Mouse (Mus musculus): ENCODE measurements around the gene H2-K1.
A peak's percentile ranks its signal among the peaks of the same experiment; 100 is the strongest.

The H2-K1 gene

DNA sequence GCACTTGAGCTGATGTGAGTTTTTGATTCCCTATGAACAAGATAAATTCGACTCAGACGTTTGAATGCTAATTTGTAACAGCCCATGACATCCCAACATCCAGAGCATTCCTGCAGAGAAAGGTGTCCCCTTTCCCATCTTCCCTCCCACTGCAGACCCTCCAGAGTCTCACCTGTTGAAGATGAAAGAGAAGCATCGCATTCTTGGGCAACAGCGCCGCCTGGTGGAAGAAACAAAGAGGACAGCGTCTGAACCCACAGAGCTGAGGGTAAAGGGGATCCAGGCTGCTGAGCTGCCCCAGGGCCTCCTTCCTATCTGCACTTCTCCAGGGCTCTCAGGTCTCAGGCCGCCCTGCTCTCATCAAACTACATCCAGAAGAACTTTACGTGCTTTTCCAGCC lies 18.0 kb downstream of the H2-K1 start:
- peak; percentile 75 for DNase-seq (ENCODE audit: low read depth, low spot score)

DNA sequence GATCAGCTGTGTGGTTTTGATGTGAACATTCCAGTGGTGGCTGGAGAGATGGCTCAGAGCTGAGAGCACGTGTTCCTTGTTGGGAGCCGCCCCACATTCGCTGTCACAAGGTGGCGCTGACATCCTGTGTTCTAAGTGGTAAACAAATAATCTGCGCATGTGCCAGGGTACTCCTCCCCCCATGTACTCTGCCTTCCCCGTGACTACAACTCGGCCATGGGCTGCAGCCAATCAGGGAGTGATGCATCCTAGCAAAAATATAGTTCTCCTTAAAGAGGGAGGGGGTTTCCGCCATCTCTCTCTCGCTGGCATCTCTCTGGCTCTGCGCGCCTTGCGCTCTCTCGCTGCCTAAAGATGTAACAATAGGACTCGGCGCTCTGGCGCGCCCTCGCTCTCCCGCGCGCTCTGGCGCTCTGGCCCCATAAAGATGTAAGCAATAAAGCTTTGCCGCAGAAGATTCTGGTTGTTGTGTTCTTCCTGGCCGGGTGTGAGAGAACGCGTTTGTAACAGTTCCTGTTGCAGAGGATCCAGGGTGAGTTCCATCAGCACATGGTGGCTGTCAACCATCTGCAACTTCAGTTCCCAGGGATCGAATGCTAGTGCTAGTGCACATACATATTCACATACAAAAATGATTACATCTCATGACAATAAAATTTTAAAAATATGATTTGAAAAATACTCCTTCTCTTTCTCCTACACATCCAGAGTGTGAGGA lies 18.8 kb downstream of the H2-K1 start:
- DNase-seq (ENCODE audit: low read depth, low spot score): peak; percentile 98

DNA sequence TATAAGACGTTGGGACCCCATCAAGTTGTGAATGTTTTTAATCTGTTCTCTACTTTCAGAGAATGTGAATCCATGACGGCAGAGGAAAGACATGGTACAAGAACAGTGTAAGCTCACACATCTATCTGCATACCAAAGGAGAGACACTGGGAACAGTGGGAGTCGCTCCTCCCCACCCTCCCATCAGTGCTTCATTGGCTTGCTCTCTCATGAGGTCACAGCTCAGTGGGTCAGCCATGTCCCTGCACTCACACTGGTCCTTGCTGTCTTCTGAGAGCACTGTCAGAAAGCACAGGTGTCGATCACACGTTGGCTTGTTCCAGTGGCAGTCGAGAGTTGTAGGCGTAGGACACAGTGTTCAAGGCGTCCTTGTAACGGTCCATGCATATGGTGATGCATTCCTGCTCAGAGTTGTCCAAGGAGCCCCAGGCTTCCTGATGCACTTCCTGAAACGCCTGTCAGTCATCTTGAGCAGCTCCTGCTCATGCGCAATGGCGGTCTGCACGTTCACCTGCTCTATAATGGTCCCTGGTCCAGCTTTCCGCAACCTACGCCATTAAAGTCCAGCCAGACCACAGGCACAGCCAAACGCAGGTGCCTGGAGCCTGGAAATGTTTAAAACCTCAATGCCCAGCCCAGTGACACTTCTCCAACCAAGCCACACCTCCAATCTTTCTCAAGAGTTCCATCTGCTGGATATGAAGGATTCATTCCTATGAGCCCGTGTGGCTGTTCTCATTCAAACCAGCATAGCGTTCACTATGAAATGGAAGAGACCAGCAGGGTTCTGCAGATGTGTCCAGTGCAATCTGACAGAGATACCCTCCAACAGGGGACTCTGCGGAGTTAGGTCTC lies 19.7 kb downstream of the H2-K1 start:
- no peak for DNase-seq (ENCODE audit: low read depth, low spot score)

DNA sequence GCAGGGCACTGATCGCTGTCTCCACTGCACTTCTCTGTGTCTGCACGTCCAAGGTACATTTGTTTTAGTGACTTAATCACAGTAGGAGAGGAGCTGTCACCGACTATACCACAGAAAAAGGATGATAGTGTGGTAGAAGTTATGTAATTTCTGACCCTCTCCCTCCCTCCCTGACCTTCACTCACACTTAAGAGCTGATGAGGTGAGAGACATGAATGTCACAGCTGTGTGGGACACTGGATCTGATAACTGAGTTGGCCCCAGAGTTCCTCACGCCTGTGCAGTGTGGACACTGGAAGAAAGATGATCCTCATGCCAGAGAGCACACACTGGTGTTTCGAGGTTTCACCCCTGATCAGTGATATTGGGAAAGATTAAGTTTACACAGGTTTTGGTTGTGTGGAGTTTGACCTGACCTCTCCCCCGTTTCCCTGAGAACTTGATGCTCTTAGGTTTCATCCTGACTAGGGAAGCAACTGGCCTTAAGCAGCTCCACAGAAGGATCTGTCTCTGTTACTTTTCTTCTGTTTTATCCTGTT lies 20.6 kb downstream of the H2-K1 start:
- no peak for DNase-seq (ENCODE audit: low read depth, low spot score)

DNA sequence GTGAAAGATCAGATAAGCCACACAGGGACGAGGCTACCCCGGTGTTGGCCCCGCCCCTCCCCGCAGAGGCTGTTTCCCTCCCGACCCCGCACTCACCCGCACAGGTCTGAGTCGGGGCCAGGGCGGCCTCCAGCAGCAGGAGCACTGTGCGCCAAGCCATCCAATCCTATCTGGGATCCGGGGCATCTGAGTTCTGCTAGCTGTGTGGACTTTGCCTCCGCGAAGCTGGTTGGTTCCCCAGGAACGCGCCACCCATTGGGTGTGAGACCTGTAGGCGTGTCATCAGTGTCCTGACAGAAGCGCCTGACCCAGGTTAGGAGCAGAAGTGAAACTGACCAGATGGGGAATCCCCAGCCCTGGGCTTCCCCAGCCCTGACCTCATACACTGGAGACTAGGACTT lies 21.5 kb downstream of the H2-K1 start:
- DNase-seq (ENCODE audit: low read depth, low spot score): peak; percentile 91

DNA sequence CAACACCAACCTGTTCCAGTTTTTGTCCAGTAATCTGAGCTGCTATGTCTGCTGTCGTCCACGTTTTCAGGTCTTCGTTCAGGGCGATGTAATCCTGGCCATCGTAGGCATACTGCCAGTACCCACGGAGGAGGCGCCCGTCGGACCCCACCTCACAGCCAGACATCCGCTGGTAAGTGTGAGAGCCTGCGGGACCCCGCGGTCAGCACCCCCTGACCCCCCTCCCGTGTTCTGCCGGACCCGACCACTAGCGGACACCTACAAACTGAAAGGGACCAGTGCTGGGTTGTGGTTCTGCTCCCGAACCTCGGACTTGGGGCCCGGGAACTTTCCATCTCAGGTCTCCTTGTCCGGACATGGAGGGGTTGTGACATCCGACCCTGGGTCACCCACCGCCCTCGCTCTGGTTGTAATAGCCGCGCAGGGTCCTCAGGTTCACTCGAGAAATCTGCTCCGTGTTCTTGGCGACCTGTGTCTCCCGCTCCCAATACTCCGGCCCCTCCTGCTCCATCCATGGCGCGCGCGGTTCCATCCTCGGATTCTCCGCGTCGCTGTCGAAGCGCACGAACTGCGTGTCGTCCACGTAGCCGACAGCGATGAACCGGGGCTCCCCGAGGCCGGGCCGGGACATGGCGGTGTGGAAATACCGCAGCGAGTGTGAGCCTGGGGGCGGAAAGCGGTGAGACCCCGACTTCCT lies 22.1 kb downstream of the H2-K1 start:
- DNase-seq (ENCODE audit: low read depth, low spot score): peak; percentile 22

DNA sequence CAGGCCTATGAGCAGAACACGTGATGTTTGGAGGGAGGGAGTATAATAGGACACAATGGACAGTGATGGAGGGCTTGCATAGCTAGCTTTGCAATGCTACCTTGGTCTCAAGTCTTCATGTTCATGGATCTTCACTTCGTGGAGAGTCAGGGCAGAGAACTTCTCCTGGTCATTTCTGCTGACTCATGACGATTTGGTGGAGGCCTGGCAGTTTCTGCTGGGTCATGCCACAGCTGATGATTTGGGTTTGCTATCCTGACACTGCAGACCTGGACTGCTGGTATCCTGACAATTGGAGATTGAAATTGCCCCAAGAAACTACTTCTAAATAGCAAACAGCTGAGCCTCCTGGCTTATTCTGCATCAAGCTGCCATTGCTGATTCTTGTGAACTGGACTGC lies 26.6 kb downstream of the H2-K1 start:
- DNase-seq (ENCODE audit: low read depth, low spot score): no peak

DNA sequence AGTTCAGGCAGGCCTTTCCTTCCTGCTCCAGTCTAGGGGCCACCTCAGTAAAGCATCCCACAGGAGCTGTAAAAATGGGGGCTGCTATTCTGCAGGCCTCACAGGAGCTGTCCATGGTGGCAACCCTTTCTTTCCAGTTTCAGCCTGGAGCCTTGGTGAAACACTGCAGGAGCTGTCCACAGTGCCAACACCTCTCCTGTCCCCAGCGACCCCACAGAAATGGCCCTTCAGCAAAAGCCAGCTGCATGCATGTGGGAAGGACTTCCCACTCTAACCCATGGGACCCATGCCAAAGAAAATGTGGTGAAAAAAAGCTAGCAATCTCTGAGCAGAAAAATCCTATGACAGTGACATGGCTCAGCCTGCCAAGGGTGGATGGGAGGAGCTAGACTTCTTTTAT lies 27.5 kb downstream of the H2-K1 start:
- DNase-seq (ENCODE audit: low read depth, low spot score): no peak

DNA sequence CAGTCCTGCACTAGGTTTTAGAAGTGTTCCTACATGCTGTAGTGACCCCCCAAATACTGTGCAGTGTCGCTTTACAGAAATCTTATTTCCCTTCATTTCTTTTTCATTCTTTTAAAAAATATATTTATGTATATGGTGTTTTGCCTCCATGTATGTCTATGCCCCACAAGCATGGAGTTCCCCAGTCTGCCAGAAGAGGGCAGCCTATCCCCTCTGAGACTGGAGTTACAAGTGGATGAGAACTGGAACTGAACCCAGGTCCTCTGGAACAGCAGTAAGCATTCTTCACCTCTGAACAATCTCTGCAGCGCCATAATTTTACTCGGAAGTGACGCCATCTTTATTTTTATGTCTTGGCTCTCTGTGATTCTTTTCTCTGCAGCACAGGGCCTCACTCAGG lies 30.8 kb downstream of the H2-K1 start:
- DNase-seq (ENCODE audit: low read depth, low spot score): peak; percentile 42

DNA sequence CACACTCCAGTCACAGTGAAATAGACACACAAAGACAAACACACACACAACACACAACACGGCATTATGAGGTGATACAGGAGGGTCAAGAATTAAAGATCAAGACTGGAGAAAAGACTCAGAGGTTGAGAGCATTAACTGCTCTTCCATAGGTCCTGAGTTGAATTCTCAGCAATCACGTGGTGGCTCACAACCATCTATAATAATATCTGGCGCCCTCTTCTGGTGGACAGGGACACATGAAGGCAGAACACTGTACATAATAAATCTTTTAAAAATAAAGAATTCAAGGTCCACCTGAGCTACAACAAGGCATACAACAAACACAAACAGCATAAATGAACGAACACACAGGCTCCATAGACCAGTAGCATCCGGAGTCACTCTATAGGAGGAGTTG lies 31.2 kb downstream of the H2-K1 start:
- peak; percentile 81 for DNase-seq (ENCODE audit: low read depth, low spot score)

DNA sequence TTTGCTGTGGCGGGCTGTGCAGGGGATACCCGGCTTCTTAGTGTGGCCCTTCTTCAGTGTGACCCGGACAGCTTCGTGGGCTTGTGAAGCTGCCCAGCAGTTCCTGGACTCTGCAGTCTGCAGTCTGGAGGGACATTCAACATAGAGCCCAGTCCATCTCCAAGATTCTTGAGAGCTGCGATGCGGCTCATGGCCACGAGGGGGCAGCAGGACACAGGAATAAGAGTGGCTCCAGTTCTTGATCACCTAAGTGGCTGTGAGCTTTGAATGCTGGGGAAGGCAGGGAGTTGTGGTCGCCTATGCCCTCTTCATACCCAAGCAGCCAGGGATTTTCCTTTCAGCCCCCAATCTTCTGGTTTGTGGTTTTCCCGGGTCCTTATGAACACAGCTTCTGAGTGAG lies 31.7 kb downstream of the H2-K1 start:
- DNase-seq (ENCODE audit: low read depth, low spot score): peak; percentile 87

DNA sequence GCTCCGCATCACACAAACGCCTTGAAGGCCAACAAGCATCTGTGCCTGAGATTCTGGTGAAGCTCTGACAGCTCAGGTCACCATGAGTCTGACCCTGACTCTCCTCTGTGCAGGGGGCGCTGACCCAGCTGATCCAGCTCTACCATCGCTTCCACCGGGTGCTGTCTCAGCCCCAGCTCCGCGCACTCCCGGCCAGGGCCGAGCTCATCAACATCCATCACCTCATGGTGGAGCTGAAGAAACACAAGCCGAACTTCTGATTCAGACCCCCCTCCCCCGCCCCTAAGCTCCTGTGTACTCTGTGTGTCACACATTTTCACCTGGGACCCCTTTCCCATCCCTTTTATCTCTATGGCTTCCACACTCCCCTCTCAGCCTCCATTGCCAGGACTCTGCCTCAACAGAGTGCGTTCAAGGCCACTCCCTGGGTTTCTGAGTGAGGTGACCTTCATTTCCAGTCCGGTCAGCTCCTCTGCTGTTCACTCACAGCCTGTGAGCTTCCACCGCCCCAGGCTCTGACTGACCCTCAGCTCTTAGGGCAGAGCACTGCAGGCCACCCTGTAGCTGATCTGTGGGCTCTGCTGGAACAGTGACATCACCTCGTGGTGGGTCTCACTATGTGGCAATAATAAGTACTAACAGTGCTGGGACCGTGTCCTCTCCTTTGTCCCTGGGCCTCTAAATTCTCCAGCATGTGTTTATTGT lies 34.1 kb downstream of the H2-K1 start:
- no peak for DNase-seq (ENCODE audit: low read depth, low spot score)

DNA sequence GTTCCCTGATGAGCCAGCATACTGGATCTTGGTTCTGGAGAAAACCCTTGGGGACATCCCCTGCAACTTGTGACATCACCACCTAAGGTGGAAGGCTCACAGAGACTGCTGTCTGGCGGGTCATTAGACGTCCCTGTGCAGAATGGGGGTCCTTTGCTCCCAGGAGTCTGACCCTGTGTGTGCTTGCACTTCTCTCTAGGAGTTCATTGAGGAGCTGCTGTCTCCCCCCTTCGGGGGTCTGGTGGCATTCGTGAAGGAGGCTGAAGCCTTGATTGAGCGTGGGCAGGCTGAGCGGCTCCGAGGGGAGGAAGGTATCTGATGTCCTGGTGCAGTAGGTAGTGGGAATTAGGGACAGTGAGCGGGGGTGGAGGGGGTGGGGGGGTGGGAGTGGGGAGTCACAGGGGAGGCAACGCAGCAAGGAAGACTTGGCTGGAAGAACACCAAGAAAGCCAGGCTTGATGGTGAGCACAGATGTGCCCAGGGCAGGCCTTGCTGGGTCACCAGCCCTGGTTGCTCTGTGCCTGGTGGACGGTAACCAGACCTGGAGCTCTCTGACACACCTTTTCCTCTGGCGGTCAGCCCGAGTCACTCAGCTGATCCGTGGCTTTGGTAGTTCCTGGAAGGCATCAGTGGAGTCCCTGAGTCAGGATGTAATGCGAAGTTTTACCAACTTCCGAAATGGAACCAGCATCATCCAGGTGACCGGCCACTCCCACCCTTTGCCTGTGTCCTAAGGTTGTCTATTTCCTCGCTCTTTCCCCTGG lies 34.9 kb downstream of the H2-K1 start:
- no peak for DNase-seq (ENCODE audit: low read depth, low spot score)

DNA sequence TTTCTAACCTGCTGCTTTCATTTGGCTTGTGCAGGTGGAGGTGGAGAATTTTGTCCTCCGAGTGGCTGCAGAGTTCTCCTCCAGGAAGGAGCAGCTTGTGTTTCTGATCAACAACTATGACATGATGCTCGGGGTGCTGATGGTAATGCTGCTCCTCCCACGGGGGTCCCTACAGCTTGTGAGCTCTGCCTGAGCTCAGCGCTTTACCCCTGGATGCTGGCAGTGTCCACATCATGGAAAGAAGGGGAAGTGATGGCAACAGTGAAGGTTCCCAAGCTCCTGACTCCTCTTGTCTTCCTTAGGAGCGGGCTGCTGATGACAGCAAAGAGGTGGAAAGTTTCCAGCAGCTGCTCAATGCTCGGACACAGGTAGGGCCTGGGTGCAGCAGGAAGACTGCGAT lies 37.3 kb downstream of the H2-K1 start:
- no peak for DNase-seq (ENCODE audit: low read depth, low spot score)

DNA sequence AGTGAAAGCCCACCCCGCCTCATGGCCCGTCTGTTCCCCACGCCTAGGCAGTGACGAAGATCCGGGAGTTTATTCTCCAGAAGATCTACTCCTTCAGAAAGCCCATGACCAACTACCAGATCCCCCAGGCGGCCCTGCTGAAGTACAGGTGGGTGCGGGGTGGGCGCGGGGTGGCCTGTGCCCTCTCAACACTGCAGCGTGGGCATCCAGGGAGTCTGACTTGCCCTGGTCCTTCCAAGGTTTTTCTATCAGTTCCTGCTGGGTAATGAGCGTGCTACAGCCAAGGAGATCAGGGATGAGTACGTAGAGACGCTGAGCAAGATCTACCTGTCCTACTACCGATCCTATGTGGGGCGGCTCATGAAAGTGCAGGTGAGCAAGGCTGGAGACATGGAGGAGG lies 40.2 kb downstream of the H2-K1 start:
- no peak for DNase-seq (ENCODE audit: low read depth, low spot score)

DNA sequence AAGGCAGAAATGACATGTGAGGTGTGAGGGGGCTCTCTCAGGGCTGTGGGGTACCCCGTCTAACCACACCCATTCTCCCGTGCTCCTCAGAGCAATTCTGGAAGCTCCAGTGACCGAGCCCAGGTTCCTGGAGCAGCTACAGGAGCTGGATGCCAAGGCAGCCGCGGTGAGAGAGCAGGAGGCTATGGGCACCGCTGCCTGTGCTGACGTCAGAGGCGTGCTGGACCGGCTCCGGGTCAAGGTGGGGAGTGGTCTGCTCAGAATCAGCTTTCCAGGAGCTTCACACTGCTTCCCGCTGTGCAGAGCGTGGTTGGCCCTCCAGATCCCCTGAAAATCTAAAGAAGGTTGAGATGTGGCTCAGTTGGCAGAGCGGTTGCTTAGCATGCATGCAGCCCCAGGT lies 41.0 kb downstream of the H2-K1 start:
- DNase-seq (ENCODE audit: low read depth, low spot score): no peak

DNA sequence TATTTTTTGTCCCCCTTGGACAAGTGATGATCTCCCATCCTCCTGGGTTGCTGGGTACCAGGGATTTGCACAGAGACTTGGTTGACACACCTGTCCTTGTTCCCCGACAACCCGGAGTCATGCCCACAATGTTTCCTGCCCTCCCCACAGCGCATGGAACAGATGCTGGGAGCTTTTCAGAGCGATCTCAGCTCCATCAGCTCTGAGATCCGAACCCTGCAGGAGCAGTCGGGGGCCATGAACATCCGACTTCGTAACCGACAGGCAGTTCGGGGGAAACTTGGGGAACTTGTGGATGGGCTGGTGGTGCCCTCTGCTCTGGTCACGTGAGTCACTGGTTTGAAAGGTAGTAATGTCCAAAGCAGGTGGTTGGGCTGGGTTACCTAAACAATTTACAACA lies 41.7 kb downstream of the H2-K1 start:
- DNase-seq (ENCODE audit: low read depth, low spot score): no peak

DNA sequence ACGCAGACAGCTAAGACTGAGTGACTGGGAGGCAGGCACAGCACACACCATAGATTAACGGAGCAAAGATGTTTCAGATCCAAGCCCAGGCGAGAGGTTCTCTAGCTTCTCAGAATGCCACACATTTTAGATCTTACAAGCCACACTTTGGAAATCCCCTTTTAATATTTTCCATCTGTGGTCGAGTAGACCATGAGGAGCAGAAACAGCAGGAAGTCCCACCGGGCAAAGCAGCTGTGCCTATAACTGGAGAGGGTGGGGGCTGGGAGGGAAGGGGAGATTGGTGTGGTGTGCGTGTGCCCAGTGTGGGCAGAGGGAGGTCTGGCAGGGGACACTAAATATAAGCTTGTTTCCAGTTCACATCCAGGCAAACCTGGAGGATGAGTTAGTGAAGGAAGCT lies 42.7 kb downstream of the H2-K1 start:
- no peak for DNase-seq (ENCODE audit: low read depth, low spot score)

DNA sequence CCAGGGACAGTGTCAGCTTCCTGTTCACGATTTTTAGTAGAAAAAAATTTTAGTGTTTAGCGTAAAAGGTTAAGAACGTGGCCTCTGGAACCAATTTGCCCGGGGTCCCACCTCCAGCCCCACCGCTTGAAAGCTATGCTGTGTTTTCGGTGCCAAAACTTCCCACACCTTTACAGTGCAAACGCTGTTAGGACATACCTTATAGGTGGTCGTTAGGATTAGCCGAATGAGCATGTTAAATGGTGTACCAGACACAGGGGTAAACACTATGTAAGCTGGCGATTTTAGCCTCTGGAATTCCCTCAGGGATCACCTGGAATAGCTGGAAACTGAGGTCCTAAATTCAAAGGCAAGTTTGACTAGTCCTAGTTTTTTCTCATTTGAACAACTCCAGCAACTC lies 43.8 kb downstream of the H2-K1 start:
- no peak for DNase-seq (ENCODE audit: low read depth, low spot score)

DNA sequence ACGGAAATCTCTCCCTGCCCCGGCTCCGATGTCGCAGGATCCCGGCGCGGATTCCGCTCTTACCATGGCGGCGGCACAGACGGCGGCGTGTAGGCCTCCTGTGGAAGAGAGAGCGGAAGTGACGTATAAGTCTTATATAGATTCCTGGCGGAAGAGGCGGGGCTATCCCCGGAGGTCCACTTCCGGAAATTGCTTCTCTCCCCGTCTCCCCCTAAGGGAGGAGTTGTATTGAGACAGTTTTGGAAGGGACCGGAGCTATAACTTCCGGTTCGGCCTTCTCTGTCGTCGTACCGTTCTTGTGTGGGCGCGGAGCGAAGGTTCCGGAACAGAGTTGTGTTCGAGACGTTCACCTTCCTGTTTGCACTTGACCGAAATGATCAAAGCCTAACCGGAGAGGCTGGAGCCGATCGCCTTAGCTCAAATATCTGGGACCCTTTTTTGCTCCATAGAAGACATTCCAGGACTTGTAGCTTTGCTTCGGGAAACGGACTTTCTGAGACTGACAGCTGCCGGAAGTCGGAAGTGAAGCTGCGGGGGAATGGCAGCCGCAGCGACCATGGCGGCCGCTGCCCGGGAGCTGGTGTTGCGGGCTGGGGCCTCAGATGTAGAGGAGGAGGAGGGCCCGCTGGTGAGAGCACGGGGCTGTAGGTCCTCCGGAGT lies 44.5 kb downstream of the H2-K1 start, which contains the start of the genes Vps52 and Rps18:
Vps52 (plus strand) TSS at position 258 of the 660 bp plus-strand sequence.
Rps18 (minus strand) TSS at position 447 of the 660 bp plus-strand sequence.
- peak; percentile 99 for DNase-seq (ENCODE audit: low read depth, low spot score)
